Mouse (Mus musculus) spleen, adult 2 months (tissue): ENCODE data around the gene Ryr2.

Source experiments
- CTCF ChIP-seq: fragments of 200-500 bp; IDR thresholded peaks from 2 replicates; pipeline ENCODE4 v1.5.1; 2011; ENCODE audit warnings: mild to moderate bottlenecking, inconsistent platforms; ENCODE audit not compliant: insufficient read depth, insufficient read length, insufficient replicate concordance; ENCODE audit errors: extremely low read depth
- POLR2A ChIP-seq: fragments of 200-500 bp; IDR thresholded peaks from 2 replicates; pipeline ENCODE4 v1.6.1; 2011; ENCODE audit warnings: low read depth, low read length, inconsistent platforms

DNA sequence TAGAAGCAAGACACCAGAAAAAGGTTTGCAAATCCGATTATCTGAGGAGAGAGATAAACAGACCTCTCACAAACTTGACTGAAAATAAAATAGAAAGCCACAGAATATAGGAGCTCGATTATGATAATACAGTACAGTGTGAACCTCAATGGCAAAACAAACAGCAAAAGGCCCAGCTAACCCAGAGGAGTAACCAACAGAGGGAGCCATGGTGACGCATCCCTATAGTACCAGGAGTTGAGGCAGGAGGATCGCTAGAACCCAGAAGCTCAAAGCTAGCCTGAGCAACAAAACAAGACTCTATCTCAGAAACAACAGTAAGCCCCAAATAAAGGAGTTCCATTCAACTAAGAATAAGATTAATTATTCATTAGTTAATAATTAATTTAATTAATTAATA lies 275.5 kb downstream of the Ryr2 start:
- TF ChIP-seq CTCF (no peak), POLR2A (no peak)
